In genomic region chr3:104942682-104943081, GRCm38 (mm10) we compare ENCODE assay signal across 27 mouse cellular contexts. TPM values are rescaled to one million over a fixed set of nuclear protein-coding genes. Genes with fewer than 3 reads are reported as not detected.
DNase-seq lines count a peak whose midpoint lies in the region; ATAC-seq and TF ChIP-seq lines count a peak whose summit lies in the region.
"Had no signal": no experiment of that assay in that cellular context is flagged by ENCODE, and none has a peak within 500 bp of the region (broad histone marks: within the 10 kb centered on the region; RNA-seq: fewer than 3 reads in every experiment).

No protein-coding gene starts in this region.

- no peak overlapping the region for H3K9ac ChIP-seq in intestine, embryonic 16.5 days (ENCODE audit: low read depth, low read length)
- H3K9ac ChIP-seq in intestine, embryonic 15.5 days = no peak overlapping the region
- no peak overlapping the region for H3K9ac ChIP-seq in stomach, embryonic 14.5 days (replicated peaks; ENCODE audit: low read depth, low read length)
- H3K9ac ChIP-seq in stomach, postnatal 0 days (ENCODE audit: low read length) = no peak overlapping the region
- H3K9ac ChIP-seq: hindbrain, embryonic 15.5 days; liver, embryonic 14.5 days; neural tube, embryonic 12.5 days had no signal

- WGBS in heart, embryonic 10.5 days = 20% methylated on average over 5 of the region's 5 CpGs
- 54% methylated on average over 5 of the region's 5 CpGs for WGBS in intestine, embryonic 16.5 days
- 61% methylated on average over 5 of the region's 5 CpGs for WGBS in intestine, embryonic 15.5 days
- 49% methylated on average over 5 of the region's 5 CpGs for WGBS in stomach, embryonic 14.5 days
- 63% methylated on average over 5 of the region's 5 CpGs for WGBS in stomach, postnatal 0 days

- ATAC-seq in intestine, embryonic 16.5 days = no peak
- no peak for ATAC-seq in intestine, embryonic 15.5 days
- ATAC-seq in stomach, embryonic 14.5 days (ENCODE audit: insufficient number of reproducible peaks, insufficient read depth, low FRiP score, low read depth) = 0 out of 2 replicates have a peak, but pooled peaks have one; percentile 38
- no peak for ATAC-seq in stomach, postnatal 0 days (ENCODE audit: low FRiP score, low TSS enrichment)
- ATAC-seq in frontal cortex, adult (ENCODE audit: low TSS enrichment) = no peak
- ATAC-seq: forebrain, embryonic 16.5 days; inflammation-experienced regulatory T-cells, adult 6 months had no signal

- no peaks in the 10 kb centered on the region for H3K9me3 ChIP-seq in heart, embryonic 10.5 days
- no peaks in the 10 kb centered on the region for H3K9me3 ChIP-seq in intestine, embryonic 16.5 days (ENCODE audit: control insufficient read depth, low read length)
- no peaks in the 10 kb centered on the region for H3K9me3 ChIP-seq in intestine, embryonic 15.5 days
- no peaks in the 10 kb centered on the region for H3K9me3 ChIP-seq in stomach, embryonic 14.5 days (ENCODE audit: control insufficient read depth, low read depth, low read length)
- H3K9me3 ChIP-seq in stomach, postnatal 0 days (ENCODE audit: control insufficient read depth, low read length) = no peaks in the 10 kb centered on the region
- H3K9me3 ChIP-seq: hindbrain, embryonic 10.5 days; hindbrain, embryonic 15.5 days; neural tube, embryonic 12.5 days had no signal

- H3K4me2 ChIP-seq in intestine, embryonic 16.5 days (ENCODE audit: low read depth, low read length) = no peak overlapping the region
- H3K4me2 ChIP-seq in intestine, embryonic 15.5 days (replicated peaks) = no peak overlapping the region
- no peak overlapping the region for H3K4me2 ChIP-seq in stomach, embryonic 14.5 days (replicated peaks; ENCODE audit: low read depth, low read length)
- no peak overlapping the region for H3K4me2 ChIP-seq in stomach, postnatal 0 days (replicated peaks; ENCODE audit: low read depth)
- H3K4me2 ChIP-seq: hindbrain, embryonic 15.5 days; neural tube, embryonic 12.5 days had no signal

- intact Hi-C loops in heart, postnatal 14 days (cut with DNase I) = no loop called here

- no peak overlapping the region for H3K4me3 ChIP-seq in heart, embryonic 10.5 days
- no peak overlapping the region for H3K4me3 ChIP-seq in intestine, embryonic 16.5 days (ENCODE audit: low read length)
- no peak overlapping the region for H3K4me3 ChIP-seq in intestine, embryonic 15.5 days (replicated peaks)
- no peak overlapping the region for H3K4me3 ChIP-seq in stomach, embryonic 14.5 days (ENCODE audit: low read depth, low read length)
- H3K4me3 ChIP-seq in stomach, postnatal 0 days (ENCODE audit: low read depth, low read length) = no peak overlapping the region
- H3K4me3 ChIP-seq: erythroblast, embryonic 14.5 days; hindbrain, embryonic 10.5 days; hindbrain, embryonic 15.5 days; myocyte; neural tube, embryonic 12.5 days had no signal

- peak overlapping the region; percentile 69 for H3K27ac ChIP-seq in heart, embryonic 10.5 days
- H3K27ac ChIP-seq in intestine, embryonic 16.5 days (ENCODE audit: low read length) = peak overlapping the region; percentile 28; the same call in 1 of the 2 replicates
- H3K27ac ChIP-seq in intestine, embryonic 15.5 days = no peak overlapping the region
- H3K27ac ChIP-seq in stomach, embryonic 14.5 days (ENCODE audit: low read length) = peak overlapping the region; percentile 7; the same call in 1 of the 2 replicates
- H3K27ac ChIP-seq in stomach, postnatal 0 days (replicated peaks) = no peak overlapping the region
- H3K27ac ChIP-seq: hindbrain, embryonic 15.5 days; liver, embryonic 14.5 days; macrophage; neural tube, embryonic 12.5 days had no signal

- H3K4me1 ChIP-seq in heart, embryonic 10.5 days = peaks cover 68% of the 10 kb centered on the region
- H3K4me1 ChIP-seq in intestine, embryonic 16.5 days (ENCODE audit: control insufficient read depth, insufficient read depth, low read length) = peaks cover 22% of the 10 kb centered on the region
- H3K4me1 ChIP-seq in intestine, embryonic 15.5 days (replicated peaks) = peaks cover 10% of the 10 kb centered on the region; the same call in 1 of the 2 replicates
- peaks cover 26% of the 10 kb centered on the region for H3K4me1 ChIP-seq in stomach, embryonic 14.5 days (ENCODE audit: control insufficient read depth, insufficient read depth, low read length)
- no peaks in the 10 kb centered on the region for H3K4me1 ChIP-seq in stomach, postnatal 0 days (replicated peaks; ENCODE audit: control insufficient read depth, insufficient read depth)

- TF ChIP-seq EP300 in stomach, postnatal 0 days (optimal IDR thresholded peaks at IDR 0.05) = no peak

- peak; percentile 67 for DNase-seq in heart, embryonic 10.5 days (ENCODE audit: low spot score)
- DNase-seq in heart, postnatal 14 days = no peak
- no peak for DNase-seq in stomach, postnatal 0 days (ENCODE audit: low spot score)
- DNase-seq: adrenal gland, postnatal 36 days; cerebellum, adult 18-20 months; cerebellum, postnatal 10 days; kidney, adult 8-10 months; kidney, postnatal 25 days; liver; lung, adult 2 months; lung, postnatal 10 days; right cerebral cortex, adult 18-20 months had no signal

- peaks cover 25% of the 10 kb centered on the region for H3K36me3 ChIP-seq in heart, embryonic 10.5 days
- 0 out of 2 replicates have a peak, but pooled peaks cover 3% of the 10 kb centered on the region for H3K36me3 ChIP-seq in intestine, embryonic 16.5 days (ENCODE audit: control insufficient read depth, insufficient read depth, low read length)
- peaks cover 11% of the 10 kb centered on the region for H3K36me3 ChIP-seq in intestine, embryonic 15.5 days
- H3K36me3 ChIP-seq in stomach, embryonic 14.5 days (ENCODE audit: control insufficient read depth, insufficient read depth, low read length) = peaks cover 12% of the 10 kb centered on the region
- H3K36me3 ChIP-seq in stomach, postnatal 0 days (ENCODE audit: control insufficient read depth, insufficient read depth, low read length) = peaks cover 8% of the 10 kb centered on the region; the same call in 1 of the 2 replicates

- no peaks in the 10 kb centered on the region for H3K27me3 ChIP-seq in heart, embryonic 10.5 days (ENCODE audit: insufficient read depth, poor library complexity, severe bottlenecking)
- no peaks in the 10 kb centered on the region for H3K27me3 ChIP-seq in intestine, embryonic 16.5 days (replicated peaks; ENCODE audit: control insufficient read depth, insufficient read depth, low read length)
- H3K27me3 ChIP-seq in intestine, embryonic 15.5 days (replicated peaks) = no peaks in the 10 kb centered on the region
- H3K27me3 ChIP-seq in stomach, embryonic 14.5 days (ENCODE audit: control insufficient read depth, insufficient read depth, low read length) = no peaks in the 10 kb centered on the region
- no peaks in the 10 kb centered on the region for H3K27me3 ChIP-seq in stomach, postnatal 0 days (ENCODE audit: control insufficient read depth, insufficient read depth, low read length)
- H3K27me3 ChIP-seq: hindbrain, embryonic 15.5 days; neural tube, embryonic 12.5 days had no signal

- TF ChIP-seq CTCF in stomach, postnatal 0 days (IDR thresholded peaks at IDR 0.05; ENCODE audit: low read depth) = no peak

RNA-seq across cellular contexts. Expression of gene Wnt2b, which starts 19.0 kb away (rescaled TPM):
- polyA plus RNA-seq in heart, embryonic 10.5 days (2016; fragmentation: Nextera tagmentation; extraction: Ambion mirVana) = 1.3 and 1.6 TPM in 2 replicates
- 1 to 10 TPM; 2.4 to 2.8 TPM for total RNA-seq in heart, postnatal 14 days (2021)
- polyA plus RNA-seq in intestine, embryonic 16.5 days (2015; fragmentation: Nextera tagmentation; extraction: Ambion mirVana) = 1.3 and 1.5 TPM in 2 replicates
- 1.8 TPM in 2 replicates for polyA plus RNA-seq in intestine, embryonic 15.5 days (2015; fragmentation: Nextera tagmentation; extraction: Ambion mirVana)
- 4.1 and 4.5 TPM in 2 replicates for polyA plus RNA-seq in stomach, embryonic 14.5 days (2014; fragmentation: Nextera tagmentation; extraction: Ambion mirVana)
- 1.3 and 1.5 TPM in 2 replicates for polyA plus RNA-seq in stomach, postnatal 0 days (2015; fragmentation: Nextera tagmentation; extraction: Ambion mirVana)
- total RNA-seq: megakaryocyte-erythroid progenitor cell, adult 5-6 weeks; MEL had no signal
- polyA plus RNA-seq: erythroblast, embryonic 14.5 days; macrophage had no signal

Comparison
In these comparisons a context has a peak if more than half of its experiments do, and no peak if none do; other contexts are left out.
1. H3K27ac ChIP-seq: peak in heart, embryonic 10.5 days (single experiment), intestine, embryonic 16.5 days (single experiment) and stomach, embryonic 14.5 days (single experiment); none in intestine, embryonic 15.5 days (single experiment) and stomach, postnatal 0 days (single experiment).